Mouse (Mus musculus) hindlimb bud, embryonic 11.5 days (tissue): Measurements from ENCODE around the gene Klf7.

Source experiments
- DNase-seq: peaks from one replicate; pipeline ENCODE4 v3.0.0-alpha.2; 2012; ENCODE audit warnings: low read depth, low spot score; ENCODE audit errors: extremely low spot score

The Klf7 gene

DNA sequence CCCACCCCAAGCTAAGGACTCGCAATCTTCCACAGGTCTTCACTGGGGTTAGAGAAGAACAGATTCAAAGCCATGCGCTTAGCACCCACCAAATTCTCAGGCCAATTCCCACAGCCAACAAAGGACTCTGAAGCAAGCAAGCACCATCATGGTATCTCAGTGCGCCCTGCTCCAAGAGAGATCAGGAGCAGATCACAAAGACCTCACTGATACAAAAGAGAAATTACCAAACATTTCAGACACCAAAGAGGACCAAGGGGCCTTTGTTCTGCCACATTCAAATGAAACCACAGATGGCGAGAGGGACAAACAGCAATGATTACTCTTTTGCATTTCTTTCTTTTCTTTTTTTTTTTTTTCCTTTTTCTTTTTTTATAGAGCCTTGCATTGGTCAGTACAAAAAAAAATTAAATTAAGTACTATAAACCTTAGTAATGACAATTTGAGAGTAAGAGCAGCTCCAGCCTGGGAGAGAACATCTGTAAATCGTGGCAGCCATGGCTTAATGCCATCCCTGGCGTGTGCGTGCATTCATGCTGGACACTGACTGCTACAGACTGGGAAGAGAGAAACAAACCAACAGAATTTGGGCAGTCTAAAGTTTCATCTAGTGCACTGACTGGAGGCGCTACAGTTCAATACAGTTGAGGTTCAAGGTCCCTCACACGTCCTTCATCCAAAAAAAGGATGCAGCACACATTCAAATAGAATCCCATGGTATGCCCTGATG, 89.4 kb downstream of the Klf7 start:
- DNase-seq = no peak

DNA sequence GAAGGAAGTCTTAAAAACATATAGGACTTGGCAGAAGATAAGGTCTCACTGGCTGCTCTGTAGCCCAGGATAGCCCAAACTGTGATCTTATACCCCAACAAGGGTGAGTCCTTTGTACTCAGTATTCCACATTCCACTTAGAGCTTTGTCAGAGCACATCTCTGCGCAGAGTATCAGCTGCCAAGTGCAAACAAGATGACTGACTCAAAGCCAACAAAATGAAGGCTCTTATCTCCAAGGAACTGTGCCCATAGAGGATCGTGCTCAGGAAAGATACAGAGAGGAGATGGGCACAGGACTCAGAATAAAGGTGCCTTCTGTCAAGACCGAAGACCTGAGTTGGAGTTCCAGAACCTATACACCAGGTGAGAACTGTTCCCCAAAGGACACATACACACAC, 100.1 kb downstream of the Klf7 start:
- DNase-seq = no peak

DNA sequence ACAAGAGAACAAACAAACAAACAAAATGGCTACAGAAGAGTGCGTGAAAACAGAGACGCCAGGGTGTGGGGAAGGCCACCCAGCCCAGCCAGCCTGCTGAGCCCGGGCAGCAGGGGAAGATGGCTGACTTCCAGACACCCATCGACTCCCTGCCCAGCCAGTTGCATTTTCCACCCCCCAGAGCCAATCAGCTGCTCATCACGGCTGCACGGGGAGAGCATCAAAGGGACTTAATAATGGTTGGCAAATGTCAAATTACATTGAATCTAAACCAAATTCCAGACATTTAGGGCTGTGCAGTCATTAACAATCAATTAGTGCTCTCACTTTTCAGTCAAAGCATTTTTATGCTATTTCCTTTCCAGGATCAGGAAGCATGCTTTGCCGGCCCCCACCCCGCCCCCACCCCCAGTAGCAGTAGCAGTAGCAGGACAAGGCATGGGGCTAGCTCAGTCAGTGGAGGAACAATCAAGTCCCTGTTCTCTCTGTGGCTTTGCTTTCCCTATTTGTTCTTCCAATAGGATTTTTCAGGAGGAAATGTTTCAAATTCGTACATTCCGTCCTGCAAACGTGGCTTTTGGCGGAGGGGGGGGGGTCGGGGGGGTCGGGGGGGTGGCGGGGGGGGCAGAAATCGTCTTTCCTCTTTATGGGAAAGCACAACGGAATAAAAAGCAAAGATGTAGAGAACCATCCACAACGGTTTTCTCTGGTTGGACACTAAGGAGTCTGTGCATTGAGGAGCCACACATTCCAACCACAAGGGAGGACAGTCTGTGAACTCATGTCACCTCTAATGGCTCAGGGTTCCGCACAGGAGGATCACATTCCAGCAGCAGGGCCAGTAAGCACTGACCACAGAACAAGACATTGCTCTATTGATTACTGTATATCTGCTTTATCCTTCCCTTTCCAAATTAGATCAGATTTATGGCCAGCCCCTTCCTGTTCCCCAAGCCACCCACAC, 101.1 kb downstream of the Klf7 start:
- DNase-seq = no peak

DNA sequence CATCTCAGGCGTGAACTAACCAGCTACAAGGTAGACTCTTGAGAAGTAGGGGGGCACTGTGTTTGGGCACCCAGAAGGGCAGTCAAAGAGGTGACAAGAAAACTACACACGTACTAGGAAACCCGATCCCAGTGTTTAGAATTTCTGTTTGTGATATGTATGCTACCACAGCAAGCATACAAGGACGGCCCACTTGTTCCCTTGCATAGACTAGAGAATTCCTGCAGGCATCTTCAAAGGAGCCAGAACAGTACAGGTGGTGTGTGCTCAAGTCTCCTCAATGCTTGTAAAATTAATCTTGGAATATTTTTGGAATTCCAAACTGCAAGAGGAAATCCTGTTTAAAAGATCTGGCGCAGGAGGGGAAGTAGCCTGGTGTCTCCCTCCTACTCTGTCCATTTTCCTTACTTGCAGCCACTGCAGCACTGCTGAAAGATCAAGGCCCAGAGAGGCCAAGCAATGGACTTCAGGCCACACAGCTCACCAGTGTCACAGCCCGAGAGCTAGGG, 102.9 kb downstream of the Klf7 start:
- no peak for DNase-seq

DNA sequence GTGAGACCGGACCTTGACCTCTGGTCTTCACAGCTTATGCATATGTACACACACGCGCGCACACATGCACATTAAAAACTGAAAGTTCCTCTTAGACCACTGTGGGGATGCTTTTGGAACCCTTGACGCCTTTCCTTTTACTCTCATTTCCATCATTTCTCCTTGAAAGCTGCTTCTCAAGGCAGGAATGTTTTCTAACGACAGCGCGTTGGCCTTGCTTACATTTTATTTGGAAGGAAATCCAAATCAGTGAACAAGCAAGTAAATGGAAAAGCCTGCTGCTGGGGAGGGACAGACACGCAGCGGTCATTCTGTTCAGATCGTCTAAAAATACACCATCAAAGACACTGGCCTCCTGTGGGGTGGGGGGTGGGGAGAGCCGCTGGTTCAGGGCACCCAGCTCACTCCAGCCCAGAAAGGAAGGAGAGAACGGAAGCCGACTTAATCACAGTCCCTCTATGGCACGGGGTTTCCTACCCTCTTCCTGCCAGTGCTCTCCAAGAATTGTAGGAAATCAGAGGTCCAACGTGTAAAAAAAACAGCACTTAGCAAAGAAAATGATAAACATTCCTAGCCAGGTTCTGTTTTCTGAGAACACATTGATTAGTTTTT, 103.5 kb downstream of the Klf7 start:
- DNase-seq = no peak

DNA sequence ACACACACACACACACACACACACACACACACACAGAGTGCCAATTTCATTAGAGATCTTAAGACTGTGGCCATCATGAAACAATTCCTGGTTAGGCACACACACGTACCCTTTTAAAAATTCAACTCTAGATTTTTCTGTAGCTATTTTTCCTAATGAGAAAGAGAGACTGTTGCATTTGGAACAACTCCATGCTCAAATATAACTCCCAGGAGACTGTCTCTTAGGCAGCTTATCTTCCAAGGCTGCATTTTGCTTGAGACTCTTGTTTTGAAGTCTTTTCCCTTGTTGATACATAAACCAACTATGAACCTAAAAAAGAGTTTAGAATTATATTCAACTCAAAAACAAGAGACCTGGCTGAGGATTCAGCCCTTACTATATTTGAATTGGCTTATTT, 108.0 kb downstream of the Klf7 start:
- no peak for DNase-seq

DNA sequence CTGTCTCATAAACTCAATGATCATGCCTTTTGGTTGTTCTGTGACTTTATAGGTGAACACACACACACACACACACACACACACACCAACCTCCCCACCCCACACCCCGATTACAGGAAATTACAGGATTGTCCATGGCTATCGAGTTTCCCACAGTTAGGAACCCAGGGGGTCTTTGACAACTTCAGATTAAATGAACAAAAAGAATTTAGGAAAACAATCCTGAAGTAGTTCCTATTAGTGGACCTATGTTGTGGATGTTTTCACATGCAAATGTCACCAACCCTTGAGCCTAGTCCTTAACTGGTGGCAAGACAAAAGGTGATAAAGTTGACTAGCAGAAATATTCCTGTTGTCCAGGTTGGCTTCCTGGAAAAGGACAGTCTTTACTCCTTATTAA, 113.1 kb downstream of the Klf7 start:
- no peak for DNase-seq

DNA sequence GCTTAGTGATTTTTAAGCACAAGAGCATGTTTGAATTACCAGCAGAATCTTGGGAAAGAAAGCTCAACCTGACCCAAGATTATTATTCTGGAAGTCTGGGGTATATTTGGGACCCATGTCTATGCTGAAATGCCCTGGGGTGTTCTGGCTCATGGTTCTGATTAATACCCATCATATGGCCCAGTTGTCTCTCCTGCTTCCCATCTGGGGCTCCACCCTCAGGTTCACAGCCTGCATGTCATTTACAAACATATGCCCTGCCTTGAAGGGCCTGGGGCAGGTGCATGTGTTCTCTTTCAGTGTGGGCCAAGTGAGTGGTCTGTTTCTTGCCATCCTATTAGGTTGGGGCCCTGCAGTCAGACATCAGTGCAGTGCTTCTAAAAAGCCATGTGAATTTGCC, 114.1 kb downstream of the Klf7 start:
- no peak for DNase-seq

DNA sequence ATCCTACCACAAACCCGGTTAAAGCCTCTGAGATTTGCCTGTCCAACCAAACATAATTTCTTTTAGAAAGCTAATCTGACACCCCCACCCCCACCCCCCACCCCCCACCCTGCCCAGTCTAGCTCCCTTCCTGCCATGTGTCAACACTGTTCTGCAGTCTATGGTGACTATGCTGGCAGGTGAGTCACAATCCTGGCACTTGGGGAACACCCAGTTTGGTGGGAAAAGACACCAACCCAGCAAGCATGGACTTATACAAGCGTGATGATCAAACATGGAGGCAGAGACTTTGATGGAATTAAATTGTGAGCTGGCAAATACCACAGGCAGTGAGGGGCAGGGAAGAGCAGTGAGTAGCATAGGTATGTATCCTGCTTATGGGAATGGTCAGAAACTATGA, 116.9 kb downstream of the Klf7 start:
- no peak for DNase-seq

DNA sequence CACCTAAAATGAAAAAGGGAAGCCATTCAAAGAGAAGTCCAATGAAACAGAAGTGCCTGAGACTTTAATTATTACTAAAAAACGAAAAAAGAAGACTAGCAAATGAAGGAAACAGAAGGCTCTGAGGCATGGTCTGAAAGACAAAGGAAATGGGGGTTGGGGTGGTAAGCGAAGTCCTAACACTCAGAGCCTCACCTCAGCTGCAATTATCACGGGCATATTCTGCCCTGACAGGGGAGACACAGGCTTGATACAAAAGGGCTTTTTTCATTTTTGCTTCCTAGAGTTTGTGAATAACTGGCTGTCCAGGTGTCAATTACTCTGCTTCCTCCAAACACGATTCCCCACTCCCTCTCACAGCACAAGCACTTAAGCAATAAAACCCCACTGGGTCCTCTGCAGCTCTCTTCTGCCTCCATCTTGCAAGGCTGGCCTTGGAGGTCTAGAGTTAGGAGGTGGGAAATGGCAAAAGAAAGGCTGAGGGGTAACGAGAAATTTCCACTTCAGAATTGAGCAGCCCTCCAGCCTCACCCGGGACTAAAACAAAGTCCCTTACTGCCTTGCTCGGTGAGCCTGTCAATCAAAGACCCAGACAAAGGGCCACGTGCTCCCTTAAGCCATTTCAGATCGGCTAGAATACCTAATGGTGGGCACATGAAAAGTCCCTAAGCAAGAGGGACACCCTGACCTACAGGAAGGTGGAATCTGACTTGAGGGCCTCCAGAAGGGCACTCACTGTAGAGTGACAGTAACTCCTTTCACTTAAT, 118.4 kb downstream of the Klf7 start:
- no peak for DNase-seq

DNA sequence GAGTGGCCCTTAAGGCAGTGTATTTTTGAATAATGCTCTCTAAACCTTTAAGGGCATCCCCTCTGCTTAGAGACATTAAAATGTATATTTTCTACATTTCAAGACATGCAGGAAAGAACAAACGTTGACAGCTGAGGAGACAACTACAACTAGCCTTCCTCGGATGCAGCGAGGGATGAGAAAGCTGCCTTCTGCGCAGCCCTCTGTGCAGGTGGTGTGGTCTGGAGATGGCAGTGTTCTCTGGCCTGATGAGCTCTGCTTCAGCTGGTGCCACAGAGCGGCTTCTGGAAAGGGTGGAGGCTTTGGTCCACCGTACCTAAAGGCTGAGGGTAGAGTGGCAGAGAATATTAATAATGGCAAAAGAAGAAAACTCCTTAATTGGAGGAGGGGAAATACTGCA, 120.0 kb downstream of the Klf7 start:
- DNase-seq = no peak

DNA sequence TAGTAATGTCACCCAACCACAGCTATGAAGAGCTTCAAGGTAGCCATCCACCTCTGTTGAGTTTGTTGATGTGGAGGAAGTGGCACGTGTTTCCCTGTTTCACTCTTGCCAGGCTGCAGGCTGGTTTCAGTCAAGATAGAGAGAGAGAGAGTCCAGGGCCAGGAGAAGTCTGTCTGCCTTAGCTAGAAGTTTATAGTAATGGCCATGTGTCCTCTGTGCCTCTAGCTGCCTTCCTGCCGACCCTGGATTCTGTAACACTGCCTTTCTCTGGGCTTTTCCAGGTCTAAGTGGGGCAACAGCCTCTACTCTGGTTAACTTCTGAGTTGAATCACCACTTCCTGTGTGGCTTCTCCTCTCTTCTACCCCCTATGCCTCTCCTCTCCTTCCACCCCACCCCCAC, 121.5 kb downstream of the Klf7 start:
- no peak for DNase-seq

DNA sequence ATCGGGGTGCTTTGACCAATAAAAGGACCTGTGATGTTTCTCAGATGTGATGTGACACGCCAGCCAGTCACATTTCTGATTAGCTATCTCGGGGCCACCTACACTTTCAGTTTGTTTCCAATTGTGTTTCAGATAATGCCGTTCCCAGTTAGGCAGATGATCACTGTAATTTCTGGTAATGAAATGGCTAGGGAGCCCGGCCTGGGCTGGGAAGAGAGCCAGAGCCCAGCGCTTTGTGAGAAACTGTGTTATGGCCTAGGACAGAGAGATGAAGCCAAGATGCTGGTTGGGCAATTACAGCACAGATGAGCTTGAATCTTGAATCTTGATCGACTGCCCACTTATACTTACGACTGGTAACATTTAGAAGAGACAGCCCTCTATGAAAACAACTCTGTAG, 122.6 kb downstream of the Klf7 start:
- no peak for DNase-seq

DNA sequence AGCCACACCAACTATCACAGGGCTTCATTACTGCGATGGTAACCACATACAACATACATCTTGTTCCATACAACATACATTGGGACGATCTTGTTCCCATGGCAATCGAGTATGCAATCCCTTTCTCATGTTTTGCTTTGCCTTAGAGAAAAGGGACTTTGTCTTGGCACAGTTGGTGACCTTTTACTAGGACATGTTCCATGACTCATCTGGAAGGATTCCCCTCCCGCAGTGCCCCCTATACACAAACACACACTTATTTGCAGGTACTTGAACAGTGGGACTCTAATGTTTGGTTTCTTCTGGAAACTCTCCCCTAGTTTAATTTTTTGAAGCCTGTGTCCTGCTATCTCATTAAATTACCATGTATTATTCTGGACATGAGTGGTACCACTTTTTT, 123.2 kb downstream of the Klf7 start:
- DNase-seq = no peak

DNA sequence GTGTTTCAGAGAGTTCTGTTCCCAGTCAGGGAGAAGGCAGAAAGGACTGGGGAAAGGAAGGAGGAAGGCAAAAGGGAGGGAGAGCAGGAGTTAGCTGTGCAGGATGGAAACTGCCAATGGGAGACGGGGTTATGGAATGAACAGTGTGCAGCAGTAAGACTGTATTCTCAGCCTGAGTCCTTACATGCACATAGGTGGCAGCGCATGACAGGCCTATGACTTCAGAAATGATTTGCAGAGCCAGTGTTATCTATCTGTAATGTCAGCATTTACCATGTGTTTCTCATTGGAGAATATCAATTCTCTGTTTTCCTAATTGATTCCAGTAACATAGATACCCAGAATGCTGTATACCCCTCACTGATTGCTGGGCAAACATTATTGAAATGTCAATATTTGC, 123.9 kb downstream of the Klf7 start:
- DNase-seq = no peak

DNA sequence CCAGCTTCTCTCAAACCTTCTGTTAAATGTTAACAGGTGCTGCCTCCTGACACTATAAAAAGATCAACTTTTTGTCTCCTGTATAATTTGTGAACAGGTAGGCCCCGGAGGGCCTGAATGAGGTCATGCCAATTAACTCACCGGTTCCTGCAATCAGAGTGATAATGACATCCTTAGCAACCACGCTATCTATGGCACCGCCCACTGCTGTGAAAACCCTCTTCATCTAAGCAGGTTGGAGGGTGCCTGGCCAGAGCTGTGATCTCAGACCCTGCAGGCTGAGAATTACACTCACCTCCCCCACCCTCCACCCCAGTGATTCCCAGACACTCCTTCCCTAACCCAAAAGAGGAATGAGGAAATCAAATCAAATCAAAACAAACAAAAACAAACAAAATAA, 126.3 kb downstream of the Klf7 start:
- DNase-seq = no peak

DNA sequence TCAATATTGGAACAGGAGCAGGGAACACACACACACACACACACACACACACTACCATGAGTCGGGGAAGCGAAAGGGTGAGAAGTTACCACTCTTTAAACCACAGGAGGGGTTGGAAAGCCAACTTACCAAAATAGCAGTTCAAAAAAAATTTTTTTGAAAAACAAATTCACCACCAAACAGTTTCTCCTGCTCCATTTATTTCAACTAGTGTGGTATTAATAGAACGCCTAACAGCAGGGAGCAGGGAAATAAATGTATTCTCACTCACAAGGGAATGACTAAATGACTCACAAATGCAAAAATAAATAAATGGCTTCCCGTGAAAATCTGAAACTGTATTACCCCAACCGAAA, 127.0 kb downstream of the Klf7 start:
- DNase-seq = no peak

DNA sequence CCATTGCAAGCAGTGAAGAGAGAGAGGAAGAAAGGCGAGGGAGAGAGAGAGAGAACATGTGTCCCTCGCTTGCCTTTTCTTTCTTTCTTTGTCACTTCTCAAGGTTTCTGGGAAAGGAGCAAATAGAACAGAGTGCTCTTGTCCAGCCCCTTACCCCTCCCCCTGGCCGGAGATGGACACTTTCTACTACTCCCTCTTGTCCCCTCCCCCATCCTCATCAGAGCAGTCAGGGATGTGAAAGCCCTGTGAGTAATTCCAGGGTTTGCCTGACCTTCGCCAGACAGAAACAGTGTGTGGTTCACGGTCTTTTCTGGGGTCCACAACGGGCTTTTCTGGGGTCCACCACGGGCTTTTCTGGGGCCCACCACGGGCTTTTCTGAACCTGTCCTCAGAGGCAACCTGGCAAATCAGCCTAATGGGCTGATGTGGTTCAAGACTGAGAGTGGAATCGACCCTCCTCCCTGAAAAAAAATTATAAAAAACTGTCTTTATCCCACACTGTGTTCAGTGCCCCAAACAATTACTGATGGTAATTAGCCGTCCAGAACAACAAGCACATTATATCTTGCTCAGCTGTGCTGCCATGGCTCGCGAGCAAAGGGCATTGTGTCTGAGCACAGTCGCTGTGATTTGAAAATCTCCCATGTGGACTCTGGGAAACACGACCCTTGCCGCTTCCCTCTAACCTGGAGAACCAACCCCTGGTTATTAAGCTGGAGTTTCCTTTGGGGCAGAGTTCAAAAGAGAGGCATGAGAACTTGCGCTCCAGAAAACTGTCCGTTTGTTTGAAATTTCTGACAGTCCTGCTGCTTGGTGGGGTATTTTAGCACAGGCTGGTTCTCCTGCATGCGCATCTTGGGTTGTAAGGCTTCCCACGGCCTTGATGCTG, 127.6 kb downstream of the Klf7 start:
- no peak for DNase-seq

DNA sequence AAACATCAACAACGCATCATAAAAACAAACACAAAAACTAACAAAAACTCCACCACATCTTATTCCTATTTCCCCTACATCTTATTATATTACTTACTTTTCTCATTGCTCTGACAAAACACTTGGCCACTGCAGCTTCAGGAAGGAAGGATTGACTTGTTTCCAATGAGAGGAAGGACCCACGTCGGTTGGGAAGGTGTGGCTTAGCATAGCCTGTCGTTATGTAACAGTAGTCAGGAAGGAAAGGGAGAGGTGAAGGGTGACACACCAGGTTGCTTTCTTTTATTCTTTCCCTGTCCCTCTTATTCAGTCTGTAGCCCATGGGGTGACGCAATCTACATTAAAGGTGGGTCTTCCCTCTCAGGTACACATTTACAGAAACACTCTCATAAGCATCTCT, 129.6 kb downstream of the Klf7 start:
- no peak for DNase-seq

DNA sequence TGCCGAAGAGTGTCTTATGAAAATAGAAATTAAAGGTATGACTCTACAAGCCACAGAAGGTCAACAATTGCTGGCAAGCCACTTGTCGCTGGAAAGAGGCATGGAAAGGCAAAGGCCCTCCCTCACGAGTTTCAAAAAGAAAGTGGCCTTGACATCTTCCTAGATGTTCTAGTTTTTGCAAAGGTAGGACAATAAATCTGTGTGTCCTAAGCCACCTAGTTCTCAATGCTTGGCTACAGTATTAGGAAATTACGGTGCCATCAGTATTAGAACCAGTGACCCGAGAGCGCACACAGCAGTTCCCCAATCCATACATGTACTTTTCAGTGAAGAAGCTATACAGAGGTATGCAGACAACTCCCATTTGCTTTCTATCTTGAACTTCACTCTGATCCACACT, 131.7 kb downstream of the Klf7 start:
- no peak for DNase-seq
